Mouse (Mus musculus): ENCODE results near the gene Gm49322.
"Not testable (repeated sequence)": the region's sequence is repeated elsewhere in the genome, so short reads cannot be mapped to it uniquely, and the experiment has no call there.

Gene Gm49322

DNA sequence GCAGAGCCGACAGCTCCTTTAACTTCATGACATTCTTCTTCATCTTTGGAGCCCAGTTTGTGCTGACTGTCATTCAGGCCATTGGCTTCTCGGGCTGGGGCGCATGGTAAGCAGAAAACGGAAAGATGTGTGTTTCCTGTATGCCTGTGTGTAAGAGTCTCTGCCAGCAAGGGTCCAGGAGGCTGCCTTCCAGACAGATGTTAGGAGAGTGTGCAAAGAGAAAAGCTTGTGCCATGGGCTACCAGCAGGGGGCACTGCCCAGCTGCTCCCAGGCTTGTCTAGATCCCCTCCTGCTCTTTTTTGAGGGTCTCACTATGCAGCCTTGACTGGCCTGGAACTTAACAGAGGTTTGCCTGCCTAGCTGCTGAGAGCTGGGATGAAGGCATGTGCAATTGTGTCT, 5.2 kb downstream of the Gm49322 start:
- no peak for DNase-seq (ENCODE audit: extremely low read depth, low read depth)

GRCm38 (mm10) chr10:80611905-80612304, 6.1 kb downstream of the Gm49322 start:
- DNase-seq (ENCODE audit: extremely low read depth, low read depth): no peak

DNA sequence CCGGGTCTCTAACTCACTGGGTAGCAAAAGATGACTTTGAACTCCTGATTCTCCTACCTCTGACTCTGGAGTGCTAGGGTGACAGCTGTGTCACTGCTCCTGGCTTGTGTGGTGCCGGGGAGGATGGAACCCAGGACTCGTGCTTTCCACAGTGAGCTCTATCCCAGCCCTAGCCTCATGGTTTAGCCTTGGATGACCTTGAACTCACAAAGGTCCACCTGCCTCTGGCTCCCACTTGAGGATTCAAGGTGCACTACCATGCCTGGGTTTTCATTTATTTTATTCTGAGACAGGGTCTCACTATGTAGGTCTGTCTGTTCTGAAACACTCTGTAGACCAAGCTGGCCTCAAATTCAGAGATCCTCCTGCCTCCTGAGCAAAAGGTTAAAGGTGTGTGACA, 8.0 kb downstream of the Gm49322 start:
- DNase-seq (ENCODE audit: extremely low read depth, low read depth): no peak

GRCm38 (mm10) chr10:80614351-80614750, 8.5 kb downstream of the Gm49322 start:
- DNase-seq (ENCODE audit: extremely low read depth, low read depth): no peak

DNA sequence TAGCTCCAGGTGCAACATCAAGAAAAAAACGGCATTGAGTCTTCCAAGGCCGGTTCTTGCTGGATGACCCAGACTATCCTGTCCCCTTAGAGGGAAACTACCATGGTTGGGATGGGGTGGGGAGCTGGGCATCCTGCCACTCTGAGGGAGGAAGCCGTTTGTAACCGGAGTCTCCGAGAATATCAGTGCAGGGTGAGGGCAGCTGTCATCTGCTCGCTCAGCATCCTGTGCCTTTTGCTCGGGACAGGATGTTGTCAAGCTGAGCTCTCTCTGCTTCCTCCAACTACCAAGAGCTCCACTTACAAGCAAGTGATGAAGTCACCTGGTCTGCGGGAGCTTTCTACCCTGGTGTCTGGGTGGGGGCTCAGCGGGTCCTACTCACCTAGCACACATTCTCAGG, 12.4 kb downstream of the Gm49322 start:
- no peak for DNase-seq (ENCODE audit: extremely low read depth, low read depth)

GRCm38 (mm10) chr10:80619465-80620244, 13.8 kb downstream of the Gm49322 start:
- DNase-seq (ENCODE audit: extremely low read depth, low read depth): no peak

- no peak for DNase-seq (ENCODE audit: extremely low read depth, low read depth)
Measured at GRCm38 (mm10) chr10:80620365-80620764, 14.5 kb downstream of the Gm49322 start.

DNA sequence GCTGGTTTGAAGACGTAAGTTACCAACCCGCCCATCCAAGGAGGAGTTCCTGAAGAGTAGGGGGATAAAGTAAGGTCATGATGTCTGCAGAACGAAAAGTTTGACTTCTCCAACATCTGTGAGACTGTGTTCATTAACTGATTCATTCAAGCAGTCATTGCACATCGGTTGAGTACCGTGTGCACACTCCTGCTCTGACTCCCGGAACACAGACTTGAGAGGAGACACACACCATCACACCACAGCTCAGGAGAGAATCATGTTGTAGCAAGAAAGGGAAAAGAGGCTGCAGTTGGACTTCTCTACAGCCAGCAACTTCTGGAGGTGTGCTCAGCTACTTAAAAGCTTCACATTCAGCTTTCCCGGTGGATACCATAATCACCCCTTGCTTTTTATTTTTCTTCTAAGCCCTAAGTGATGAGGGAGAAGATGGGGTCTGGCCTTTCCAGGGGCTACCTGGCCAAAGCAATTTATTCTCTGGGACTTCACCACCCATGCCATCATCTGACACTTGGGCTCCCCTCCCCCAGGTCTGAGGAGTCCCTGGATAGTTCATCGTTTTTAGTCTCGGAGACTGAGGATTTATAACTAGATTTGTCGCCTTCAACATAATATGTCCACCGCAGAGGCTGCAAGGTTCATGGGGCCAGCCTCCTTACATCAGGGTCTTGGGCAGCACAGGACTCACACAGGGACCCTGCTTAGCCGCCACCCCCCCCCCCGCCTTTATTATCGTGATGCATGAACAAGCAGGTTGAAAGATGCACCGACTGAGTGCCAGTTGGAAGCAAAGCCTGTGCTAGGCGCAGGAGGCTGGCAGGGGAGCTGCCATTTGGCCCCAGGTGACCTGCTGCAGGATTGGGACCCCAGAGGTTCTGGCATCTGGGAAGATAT, 15.2 kb downstream of the Gm49322 start:
- no peak for DNase-seq (ENCODE audit: extremely low read depth, low read depth)

- no peak for DNase-seq (ENCODE audit: extremely low read depth, low read depth)
Measured at GRCm38 (mm10) chr10:80621690-80621939, 15.8 kb downstream of the Gm49322 start.

DNA sequence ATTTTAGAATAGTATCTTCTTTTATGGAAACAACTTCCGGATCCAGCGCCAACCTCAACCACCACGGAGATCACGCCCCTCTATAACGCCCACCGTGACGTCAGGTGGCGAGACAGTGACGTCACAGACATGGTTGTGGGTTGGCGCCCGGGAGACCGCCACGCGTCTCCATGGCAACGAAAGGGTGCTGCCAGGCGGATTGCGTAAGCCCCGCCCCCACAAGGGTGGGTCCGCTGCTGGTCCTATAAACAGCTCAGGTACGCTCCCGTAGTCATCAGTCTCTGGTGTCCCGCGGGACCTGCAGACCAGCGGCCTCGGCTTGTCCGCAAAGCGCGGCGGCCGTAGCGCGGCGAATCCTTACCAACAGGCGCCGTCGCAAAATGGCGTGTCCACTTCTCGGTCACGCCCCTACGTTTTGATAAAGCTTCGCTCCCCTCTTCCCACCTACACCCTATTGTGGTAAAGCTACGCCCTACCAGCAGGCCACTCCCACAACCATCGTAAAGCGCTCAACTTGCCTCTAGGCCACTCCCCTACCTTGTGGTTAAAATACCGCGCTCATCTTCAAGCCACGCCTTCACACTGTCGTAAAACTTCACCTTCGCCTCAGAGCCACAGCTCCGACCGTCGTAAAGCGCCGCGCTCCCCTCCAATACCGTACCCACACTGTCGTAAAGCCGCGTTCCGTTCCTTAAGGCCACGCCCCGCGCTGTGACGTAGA, 16.3 kb downstream of the Gm49322 start:
- peak; percentile 100 for DNase-seq (ENCODE audit: extremely low read depth, low read depth)

- DNase-seq (ENCODE audit: extremely low read depth, low read depth): no peak
Measured at GRCm38 (mm10) chr10:80622661-80623456, 17.0 kb downstream of the Gm49322 start, which contains the start of gene Csnk1g2. TSS of gene Csnk1g2 (plus strand) at chr10:80622838.

- peak; percentile 41 for DNase-seq (ENCODE audit: extremely low read depth, low read depth)
Measured at GRCm38 (mm10) chr10:80623457-80624191, 17.8 kb downstream of the Gm49322 start.

DNA sequence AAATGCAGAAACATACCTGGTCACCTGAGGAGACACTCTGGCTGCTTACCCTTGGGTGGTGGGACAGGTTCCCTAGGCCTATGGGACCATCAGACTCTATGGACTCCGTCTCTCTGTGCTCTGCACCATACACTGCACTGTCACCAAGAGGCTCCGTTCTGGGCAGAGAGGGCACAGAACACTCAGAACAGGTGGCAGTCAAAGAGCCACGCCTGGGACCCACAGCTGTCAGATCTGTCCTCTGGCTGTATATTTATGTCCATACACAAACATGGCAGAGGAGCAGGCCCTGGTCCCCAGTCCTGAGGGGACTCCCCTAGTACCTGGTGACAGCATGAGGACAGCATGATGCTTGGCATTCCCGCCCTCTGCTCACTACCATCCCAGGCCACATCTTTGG, 19.9 kb downstream of the Gm49322 start:
- no peak for DNase-seq (ENCODE audit: extremely low read depth, low read depth)

GRCm38 (mm10) chr10:80627685-80628084, 21.9 kb downstream of the Gm49322 start:
- no peak for DNase-seq (ENCODE audit: extremely low read depth, low read depth)

DNA sequence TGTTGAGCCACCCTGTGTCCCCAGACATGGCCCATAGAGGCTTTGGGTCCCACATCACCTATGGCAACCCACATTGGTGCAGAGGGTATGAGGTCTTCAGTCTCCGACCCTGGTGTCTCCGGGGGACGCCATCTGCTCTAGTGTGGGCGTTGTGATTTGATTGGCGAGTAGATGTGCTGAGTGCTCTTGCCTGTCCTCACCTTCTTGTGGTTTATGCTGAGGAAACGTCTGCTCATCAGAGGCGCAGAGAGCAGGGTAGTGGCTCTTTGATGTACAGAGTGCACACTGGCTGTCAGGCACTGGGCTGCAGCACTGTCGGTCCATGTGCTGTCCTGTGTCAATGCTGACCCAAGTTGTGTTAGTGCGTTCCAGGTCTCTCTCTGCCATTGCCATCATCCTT, 23.1 kb downstream of the Gm49322 start:
- DNase-seq (ENCODE audit: extremely low read depth, low read depth): no peak

- DNase-seq (ENCODE audit: extremely low read depth, low read depth): no peak
Measured at GRCm38 (mm10) chr10:80635345-80635744, 29.5 kb downstream of the Gm49322 start.

DNA sequence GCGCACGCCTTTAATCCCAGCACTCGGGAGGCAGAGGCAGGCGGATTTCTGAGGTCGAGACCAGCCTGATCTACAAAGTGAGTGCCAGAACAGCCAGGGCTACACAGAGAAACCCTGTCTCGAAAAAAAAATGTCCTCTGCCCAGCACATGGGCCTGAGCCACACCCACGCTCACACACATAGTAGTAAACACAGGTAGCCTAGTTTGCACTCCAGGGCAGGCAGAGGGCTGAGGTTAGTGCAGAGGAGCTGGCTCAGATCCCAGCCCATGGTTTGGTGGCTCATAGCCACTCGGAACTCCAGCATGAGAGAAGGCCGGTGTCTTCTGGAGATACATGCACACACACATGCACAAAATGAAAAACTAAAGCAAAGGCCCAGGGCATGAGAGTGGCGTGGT, 41.1 kb downstream of the Gm49322 start:
- no peak for DNase-seq (ENCODE audit: extremely low read depth, low read depth)

DNA sequence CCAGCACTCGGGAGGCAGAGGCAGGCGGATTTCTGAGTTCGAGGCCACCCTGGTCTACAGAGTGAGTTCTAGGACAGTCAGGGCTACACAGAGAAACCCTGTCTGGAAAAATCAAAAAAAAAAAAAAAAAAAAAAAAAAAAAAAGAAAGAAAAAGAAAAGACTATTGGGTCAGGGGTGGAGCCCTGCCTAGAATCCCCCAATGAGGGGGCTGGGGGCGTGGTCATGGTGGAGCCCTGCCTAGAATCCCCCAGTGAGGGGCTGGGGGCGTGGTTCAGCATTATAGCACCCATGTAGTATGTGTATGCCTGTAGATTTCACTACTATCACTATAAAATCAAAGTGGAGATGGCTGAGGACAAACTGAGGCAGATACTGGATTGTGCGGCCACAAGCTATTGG, 44.1 kb downstream of the Gm49322 start:
- not testable (repeated sequence) for DNase-seq (ENCODE audit: extremely low read depth, low read depth)

- DNase-seq (ENCODE audit: extremely low read depth, low read depth): no peak
Measured at GRCm38 (mm10) chr10:80650392-80650791, 44.6 kb downstream of the Gm49322 start.

GRCm38 (mm10) chr10:80653156-80653720, 47.4 kb downstream of the Gm49322 start:
- DNase-seq (ENCODE audit: extremely low read depth, low read depth): no peak

Measured in MEL-GATA-1-ER (cell line).